Mouse (Mus musculus) midbrain, embryonic 11.5 days (tissue): ENCODE measurements around the gene Dync1li2. TPM values are rescaled to one million over a fixed set of nuclear protein-coding genes. Genes with fewer than 3 reads are reported as not detected.

Experiments
- ATAC-seq: fragments of 200-750 bp; cut with Nextera tagmentation; 2 replicates; pipeline ENCODE4 v1.8.0; 2017; ENCODE audit warnings: moderate TSS enrichment, moderate library complexity; ENCODE audit not compliant: low FRiP score
- DNase-seq: peaks from one replicate; pipeline ENCODE4 v3.0.0; 2015; ENCODE audit warnings: low spot score; ENCODE audit errors: missing footprints
- H3K27ac ChIP-seq: fragments of 300-500 bp; sonication (generic); 2 replicates; pipeline ENCODE4 v1.5.1; 2014; ENCODE audit warnings: low read depth, low read length
- H3K27me3 ChIP-seq: fragments of 300-500 bp; sonication (generic); 2 replicates; pipeline ENCODE4 v1.6.1; 2014; ENCODE audit warnings: mild to moderate bottlenecking, low read length, moderate library complexity, mixed read lengths; ENCODE audit not compliant: control insufficient read depth, insufficient read depth
- H3K36me3 ChIP-seq: fragments of 300-500 bp; sonication (generic); 2 replicates; pipeline ENCODE4 v1.6.1; 2014; ENCODE audit warnings: mild to moderate bottlenecking, low read length, moderate library complexity, mixed read lengths; ENCODE audit not compliant: control insufficient read depth, insufficient read depth
- H3K4me1 ChIP-seq: fragments of 300-500 bp; sonication (generic); 2 replicates; pipeline ENCODE4 v1.6.1; 2014; ENCODE audit warnings: low read length; ENCODE audit not compliant: control insufficient read depth, insufficient read depth
- H3K4me2 ChIP-seq: fragments of 300-500 bp; sonication (generic); 2 replicates; pipeline ENCODE4 v1.6.1; 2014; ENCODE audit warnings: mild to moderate bottlenecking, moderate library complexity
- H3K4me3 ChIP-seq: fragments of 300-500 bp; sonication (generic); 2 replicates; pipeline ENCODE4 v1.5.1; 2014; ENCODE audit warnings: low read depth, low read length
- H3K9ac ChIP-seq: fragments of 300-500 bp; sonication (generic); 2 replicates; pipeline ENCODE4 v1.6.1; 2014; ENCODE audit warnings: low read length
- H3K9me3 ChIP-seq: fragments of 300-500 bp; sonication (generic); 2 replicates; pipeline ENCODE4 v1.6.1; 2016; ENCODE audit warnings: low read length; ENCODE audit not compliant: control insufficient read depth
- WGBS: fragments of 180-500 bp; shearing (Covaris S2); extraction: QIAGEN DNeasy Blood & Tissue Kit; methylation state at CpG from one replicate; pipeline ENCODE4 v1.1.7; 2014; 5-methylcytosine and 5-hydroxymethylcytosine counted together
- polyA plus RNA-seq: library from polyadenylated mRNA; unstranded; fragments of >200 nt; fragmentation: Nextera tagmentation; extraction: Ambion mirVana; gene quantifications from 2 replicates; pipeline ENCODE4 v1.2.1, GENCODE M21; 2014

The Dync1li2 gene
- polyA plus RNA-seq, 1 experiment from 2014 or later: 87.6 TPM

DNA sequence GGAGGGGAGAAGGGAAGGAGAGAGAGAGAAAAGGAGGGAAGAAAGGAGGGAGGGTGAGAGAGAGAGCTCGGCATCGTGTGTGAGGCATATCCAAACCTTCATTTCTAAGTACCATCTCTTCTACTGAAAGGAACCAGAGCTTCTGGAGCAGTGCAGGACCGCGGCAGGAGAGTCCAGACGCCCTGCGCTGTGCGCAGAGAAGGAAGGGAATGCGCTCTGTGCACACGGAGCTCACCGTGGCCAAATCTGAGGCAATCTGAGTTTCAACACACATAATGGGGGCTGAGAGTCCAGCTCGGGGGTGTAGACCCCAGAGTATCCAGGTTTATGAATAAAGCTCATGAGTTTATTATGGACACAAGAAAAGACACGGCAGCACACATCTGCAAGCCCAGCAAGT, 73.3 kb downstream of the Dync1li2 start:
- H3K4me1 ChIP-seq: no peaks in the 10 kb centered on the region
- ATAC-seq (no peak), DNase-seq (peak; percentile 54)
- H3K9ac ChIP-seq: no peak overlapping the region
- no peaks in the 10 kb centered on the region for H3K9me3 ChIP-seq
- H3K4me3 ChIP-seq: no peak overlapping the region
- no peaks in the 10 kb centered on the region for H3K27me3 ChIP-seq
- no peak overlapping the region for H3K4me2 ChIP-seq
- 85% methylated on average over 12 of the region's 12 CpGs for WGBS
- no peaks in the 10 kb centered on the region for H3K36me3 ChIP-seq
- H3K27ac ChIP-seq: no peak overlapping the region

Other genes with a start within 250 kb of the Dync1li2 start
- gene Tk2, start 194.5 kb downstream of the Dync1li2 start, polyA plus RNA-seq: 35.9 and 37.0 TPM in 2 replicates
- gene Cklf, start 192.2 kb downstream of the Dync1li2 start, polyA plus RNA-seq: 35.0 and 37.2 TPM in 2 replicates
- gene Cmtm2a, start 149.9 kb downstream of the Dync1li2 start, polyA plus RNA-seq: not detected in 2 replicates
- not detected in 2 replicates for gene Gm45711, start 133.0 kb downstream of the Dync1li2 start, polyA plus RNA-seq
- not detected in 2 replicates for gene Cmtm1, start 132.9 kb downstream of the Dync1li2 start, polyA plus RNA-seq
- not detected in 2 replicates for gene Gm11020, start 121.5 kb downstream of the Dync1li2 start, polyA plus RNA-seq
- gene Cmtm2b, start 120.8 kb downstream of the Dync1li2 start, polyA plus RNA-seq: not detected in 2 replicates
- gene Cmtm3, start 103.6 kb downstream of the Dync1li2 start, polyA plus RNA-seq: 70.3 and 74.3 TPM in 2 replicates
- gene Cmtm4, start 47.2 kb downstream of the Dync1li2 start, polyA plus RNA-seq: 2.2 and 2.6 TPM in 2 replicates
- gene Terb1, start 66.9 kb upstream of the Dync1li2 start, polyA plus RNA-seq: 0.18 and 0.21 TPM in 2 replicates
- 138 and 148 TPM in 2 replicates for gene Nae1, start 91.6 kb upstream of the Dync1li2 start, polyA plus RNA-seq
- gene Car7, start 91.6 kb upstream of the Dync1li2 start, polyA plus RNA-seq: 0.82 and 1.5 TPM in 2 replicates
- 17.2 and 17.3 TPM in 2 replicates for gene Pdp2, start 148.4 kb upstream of the Dync1li2 start, polyA plus RNA-seq
- not detected in 2 replicates for gene Cdh16, start 181.3 kb upstream of the Dync1li2 start, polyA plus RNA-seq
- gene Rrad, start 188.3 kb upstream of the Dync1li2 start, polyA plus RNA-seq: 2.2 and 3.1 TPM in 2 replicates
- gene Ciao2b, start 198.9 kb upstream of the Dync1li2 start, polyA plus RNA-seq: 95.2 and 95.7 TPM in 2 replicates